ENCODE assay signal across 14 mouse cellular contexts in genomic region chr2:16684529-16684928, GRCm38 (mm10).
"Had no signal": no experiment of that assay in that cellular context is flagged by ENCODE, and none has a peak within 500 bp of the region (broad histone marks: within the 10 kb centered on the region; RNA-seq: fewer than 3 reads in every experiment).

No protein-coding gene starts in this region.

- H3K4me3 ChIP-seq: intestine, embryonic 15.5 days; kidney, embryonic 15.5 days; left cerebral cortex, adult 2 months; liver, embryonic 13.5 days had no signal

- H3K9ac ChIP-seq: intestine, embryonic 15.5 days; kidney, embryonic 15.5 days; liver, embryonic 13.5 days had no signal

- H3K36me3 ChIP-seq: intestine, embryonic 15.5 days; kidney, embryonic 15.5 days; liver, embryonic 13.5 days had no signal

- H3K4me2 ChIP-seq: intestine, embryonic 15.5 days; kidney, embryonic 15.5 days; liver, embryonic 13.5 days; midbrain, embryonic 11.5 days had no signal

- H3K27ac ChIP-seq: intestine, embryonic 15.5 days; kidney, embryonic 15.5 days; left cerebral cortex, adult 2 months; liver, embryonic 13.5 days had no signal

- H3K4me1 ChIP-seq: intestine, embryonic 15.5 days; kidney, embryonic 15.5 days; liver, embryonic 13.5 days had no signal

- H3K9me3 ChIP-seq: intestine, embryonic 15.5 days; kidney, embryonic 15.5 days; liver, embryonic 13.5 days had no signal

- ATAC-seq: intestine, embryonic 15.5 days had no signal

- H3K27me3 ChIP-seq: intestine, embryonic 15.5 days; kidney, embryonic 15.5 days; liver, embryonic 13.5 days had no signal

- DNase-seq: kidney, adult 11 months; kidney, adult 8-10 months; kidney, postnatal 10 days; kidney, postnatal 36 days; layer of hippocampus, postnatal 36 days; liver, embryonic 13.5 days; midbrain, embryonic 14.5 days; retina, postnatal 1 day; thymus, adult 18-20 months; thymus, postnatal 36 days had no signal
